Mouse (Mus musculus): ENCODE results near the gene Pou5f2. TPM values are rescaled to one million over a fixed set of nuclear protein-coding genes. Genes with fewer than 3 reads are reported as not detected.

Gene Pou5f2
- polyA plus RNA-seq, 1 experiment from 2014 or later, result 0.75 TPM

DNA sequence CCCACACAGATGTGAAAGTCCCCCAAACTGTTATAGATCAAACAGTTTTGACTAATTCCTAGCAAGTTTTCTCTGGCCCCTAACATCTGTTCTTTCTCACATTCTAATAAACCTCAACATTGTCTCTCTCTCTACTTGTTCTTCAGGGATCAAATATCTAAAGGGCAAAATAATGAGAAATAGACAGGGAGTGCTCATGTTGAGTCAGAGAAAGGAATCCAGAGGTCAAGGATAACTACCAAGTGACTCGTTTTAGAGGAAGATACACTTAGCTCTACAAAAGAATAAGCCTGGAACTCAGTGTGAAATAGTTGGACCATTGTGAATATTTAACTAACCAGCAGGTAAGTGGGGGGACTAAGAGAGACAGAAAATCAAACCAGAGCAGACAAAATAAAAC lies 8.1 kb downstream of the Pou5f2 start:
- no peak overlapping the region for H3K4me3 ChIP-seq (ENCODE audit: low read length)
- peaks cover 5% of the 10 kb centered on the region for H3K4me1 ChIP-seq (ENCODE audit: control insufficient read depth, insufficient read depth, low read length)
- no peak overlapping the region for H3K27ac ChIP-seq (ENCODE audit: low read length)
- H3K36me3 ChIP-seq (ENCODE audit: control insufficient read depth, insufficient read depth), result no peaks in the 10 kb centered on the region
- no peak overlapping the region for H3K9ac ChIP-seq (ENCODE audit: low read length)
- 52% methylated on average over 1 of the region's 1 CpGs for WGBS
- no peak for ATAC-seq (replicated peaks; ENCODE audit: extremely low read depth, insufficient read depth, low FRiP score)
- no peaks in the 10 kb centered on the region for H3K9me3 ChIP-seq (replicated peaks; ENCODE audit: control insufficient read depth, low read length)
- H3K27me3 ChIP-seq (ENCODE audit: control insufficient read depth, insufficient read depth, low read length), result no peaks in the 10 kb centered on the region
- no peak overlapping the region for H3K4me2 ChIP-seq (ENCODE audit: low read depth, low read length)

DNA sequence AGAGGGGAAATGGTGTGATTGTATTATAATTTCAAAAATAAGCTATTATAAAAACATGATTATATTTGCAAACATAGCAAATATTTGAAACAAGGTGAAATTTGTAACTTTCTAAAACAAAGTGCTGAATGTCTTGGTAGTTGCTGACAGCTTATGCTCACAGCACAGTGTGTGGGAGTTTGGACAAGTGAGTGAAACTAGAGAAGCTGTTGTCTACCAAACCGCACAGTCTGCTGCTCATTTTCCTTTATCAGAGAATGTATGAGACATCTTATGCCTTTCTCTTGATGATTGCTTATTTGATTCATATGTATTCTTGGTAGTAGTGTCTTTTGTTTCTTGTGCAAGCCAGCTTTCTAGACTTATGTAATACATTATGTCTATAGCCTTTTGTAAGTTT lies 12.5 kb downstream of the Pou5f2 start:
- no peak overlapping the region for H3K4me2 ChIP-seq (ENCODE audit: low read depth, low read length)
- H3K4me1 ChIP-seq (ENCODE audit: control insufficient read depth, insufficient read depth, low read length), result peaks cover 5% of the 10 kb centered on the region
- H3K27me3 ChIP-seq (ENCODE audit: control insufficient read depth, insufficient read depth, low read length), result no peaks in the 10 kb centered on the region
- no peak overlapping the region for H3K4me3 ChIP-seq (ENCODE audit: low read length)
- H3K9me3 ChIP-seq (replicated peaks; ENCODE audit: control insufficient read depth, low read length), result no peaks in the 10 kb centered on the region
- no peaks in the 10 kb centered on the region for H3K36me3 ChIP-seq (ENCODE audit: control insufficient read depth, insufficient read depth)
- 63% methylated on average over 1 of the region's 1 CpGs for WGBS
- ATAC-seq (replicated peaks; ENCODE audit: extremely low read depth, insufficient read depth, low FRiP score), result no peak
- H3K27ac ChIP-seq (ENCODE audit: low read length), result no peak overlapping the region
- no peak overlapping the region for H3K9ac ChIP-seq (ENCODE audit: low read length)

DNA sequence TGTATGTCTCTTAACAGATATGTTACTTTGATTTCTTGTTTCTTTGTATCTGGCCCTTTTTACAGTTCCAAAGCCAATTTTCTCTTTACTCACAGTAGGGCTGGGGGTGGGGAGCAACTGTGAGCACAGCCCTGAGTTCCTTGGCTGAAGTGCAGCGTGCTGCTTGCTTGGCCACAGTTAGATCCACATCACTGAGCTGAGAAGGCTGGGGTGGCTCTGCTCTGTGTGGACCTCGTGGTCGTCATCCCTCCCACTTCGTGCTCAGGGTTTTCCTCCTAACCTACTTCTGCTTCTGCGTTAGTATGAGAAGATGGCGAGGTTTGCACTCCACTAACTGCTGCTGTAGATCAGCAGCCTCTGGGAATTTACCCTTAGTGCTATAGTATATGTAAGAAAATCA lies 18.5 kb downstream of the Pou5f2 start:
- no peaks in the 10 kb centered on the region for H3K4me1 ChIP-seq (ENCODE audit: control insufficient read depth, insufficient read depth, low read length)
- WGBS, result 64% methylated on average over 6 of the region's 6 CpGs

DNA sequence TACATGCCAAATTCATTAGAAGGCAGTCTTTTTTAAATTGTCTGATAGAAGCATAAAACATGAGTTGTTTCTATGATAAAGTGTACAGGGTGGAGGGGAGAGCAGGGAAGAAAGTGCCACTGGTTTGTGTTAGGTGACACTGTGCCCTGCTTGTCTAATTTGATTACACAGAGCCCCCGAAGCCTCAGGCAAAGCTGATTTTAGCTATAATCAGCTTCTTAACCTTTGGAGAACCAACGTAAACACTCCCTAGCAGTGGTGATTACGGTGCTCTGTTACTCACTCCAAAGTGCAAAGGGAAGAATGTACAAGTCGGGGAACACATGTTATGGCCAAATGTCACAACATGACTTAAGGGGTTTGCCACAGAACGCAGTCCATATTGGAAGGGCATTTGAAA lies 20.4 kb downstream of the Pou5f2 start:
- no peak overlapping the region for H3K9ac ChIP-seq (ENCODE audit: low read length)
- no peaks in the 10 kb centered on the region for H3K4me1 ChIP-seq (ENCODE audit: control insufficient read depth, insufficient read depth, low read length)
- no peak overlapping the region for H3K27ac ChIP-seq (ENCODE audit: low read length)
- no peak overlapping the region for H3K4me2 ChIP-seq (ENCODE audit: low read depth, low read length)
- H3K36me3 ChIP-seq (ENCODE audit: control insufficient read depth, insufficient read depth), result no peaks in the 10 kb centered on the region
- ATAC-seq (replicated peaks; ENCODE audit: extremely low read depth, insufficient read depth, low FRiP score), result no peak
- H3K27me3 ChIP-seq (ENCODE audit: control insufficient read depth, insufficient read depth, low read length), result no peaks in the 10 kb centered on the region
- WGBS, result 32% methylated on average over 5 of the region's 5 CpGs
- H3K4me3 ChIP-seq (ENCODE audit: low read length), result no peak overlapping the region
- no peaks in the 10 kb centered on the region for H3K9me3 ChIP-seq (replicated peaks; ENCODE audit: control insufficient read depth, low read length)

More for the DNA sequence above, 18.5 kb downstream of the Pou5f2 start:
- Histone ChIP-seq H3K27me3 (ENCODE audit: control insufficient read depth, insufficient read depth, low read length) (no peaks in the 10 kb centered on the region), H3K4me3 (ENCODE audit: low read length) (no peak overlapping the region), H3K9me3 (replicated peaks; ENCODE audit: control insufficient read depth, low read length) (no peaks in the 10 kb centered on the region), H3K27ac (ENCODE audit: low read length) (no peak overlapping the region), H3K4me2 (ENCODE audit: low read depth, low read length) (no peak overlapping the region), H3K36me3 (ENCODE audit: control insufficient read depth, insufficient read depth) (no peaks in the 10 kb centered on the region), H3K9ac (ENCODE audit: low read length) (no peak overlapping the region)
- no peak for ATAC-seq (replicated peaks; ENCODE audit: extremely low read depth, insufficient read depth, low FRiP score)

Other genes starting within 250 kb of the Pou5f2 start
- 2.3 and 2.8 TPM in 2 replicates for gene Nr2f1, start 174.9 kb downstream of the Pou5f2 start, polyA plus RNA-seq (2015; fragmentation: Nextera tagmentation; extraction: Ambion mirVana)

Measured in heart, embryonic 16.5 days (tissue).